Mouse (Mus musculus) limb, embryonic 11.5 days (tissue): ENCODE results near the gene Armt1. TPM values are rescaled to one million over a fixed set of nuclear protein-coding genes. Genes with fewer than 3 reads are reported as not detected.

Source experiments
- ATAC-seq: fragments of 200-750 bp; cut with Nextera tagmentation; 2 replicates; pipeline ENCODE4 v1.8.0; 2017; ENCODE audit warnings: low read depth; ENCODE audit not compliant: insufficient number of reproducible peaks, low FRiP score, low TSS enrichment
- DNase-seq: peaks from one replicate; pipeline ENCODE4 v3.0.0-alpha.2; 2015; ENCODE audit warnings: low spot score
- H3K27ac ChIP-seq: fragments of 300-500 bp; sonication (generic); replicated peaks from 2 replicates; pipeline ENCODE4 v1.5.1; 2014; ENCODE audit warnings: low read depth, mild to moderate bottlenecking, low read length
- H3K27me3 ChIP-seq: fragments of 300-500 bp; sonication (generic); 2 replicates; pipeline ENCODE4 v1.6.1; 2014; ENCODE audit warnings: mild to moderate bottlenecking, low read length, mixed read lengths; ENCODE audit not compliant: control insufficient read depth, insufficient read depth
- H3K36me3 ChIP-seq: fragments of 300-500 bp; sonication (generic); 2 replicates; pipeline ENCODE4 v1.6.1; 2014; ENCODE audit warnings: mild to moderate bottlenecking, low read length, moderate library complexity, mixed read lengths; ENCODE audit not compliant: control insufficient read depth, insufficient read depth
- H3K4me1 ChIP-seq: fragments of 300-500 bp; sonication (generic); 2 replicates; pipeline ENCODE4 v1.6.1; 2014; ENCODE audit warnings: low read length, mixed read lengths; ENCODE audit not compliant: control insufficient read depth, insufficient read depth
- H3K4me2 ChIP-seq: fragments of 300-500 bp; sonication (generic); 2 replicates; pipeline ENCODE4 v1.6.1; 2014; ENCODE audit warnings: low read depth, mild to moderate bottlenecking, moderate library complexity; ENCODE audit not compliant: severe bottlenecking
- H3K4me3 ChIP-seq: fragments of 300-500 bp; sonication (generic); 2 replicates; pipeline ENCODE4 v1.5.1; 2014; ENCODE audit warnings: low read depth, low read length
- H3K9ac ChIP-seq: fragments of 300-500 bp; sonication (generic); 2 replicates; pipeline ENCODE4 v1.6.1; 2014; ENCODE audit warnings: mild to moderate bottlenecking, low read length
- H3K9me3 ChIP-seq: fragments of 300-500 bp; sonication (generic); 2 replicates; pipeline ENCODE4 v1.6.1; 2016; ENCODE audit warnings: low read length; ENCODE audit not compliant: control insufficient read depth
- WGBS: fragments of 180-500 bp; shearing (Covaris S2); extraction: QIAGEN DNeasy Blood & Tissue Kit; methylation state at CpG from one replicate; pipeline ENCODE4 v1.1.7; 2014; 5-methylcytosine and 5-hydroxymethylcytosine counted together
- polyA plus RNA-seq: library from polyadenylated mRNA; unstranded; fragments of >200 nt; fragmentation: Nextera tagmentation; extraction: Ambion mirVana; gene quantifications from 2 replicates; pipeline ENCODE4 v1.2.1, GENCODE M21; 2014

Armt1 gene
- polyA plus RNA-seq, 1 experiment from 2014 or later = 29.8 TPM

- 58% methylated on average over 2 of the region's 2 CpGs for WGBS
- Histone ChIP-seq H3K4me1 (peaks cover 7% of the 10 kb centered on the region), H3K27me3 (no peaks in the 10 kb centered on the region), H3K9ac (no peak overlapping the region), H3K4me3 (no peak overlapping the region), H3K9me3 (no peaks in the 10 kb centered on the region), H3K4me2 (no peak overlapping the region), H3K36me3 (peaks cover 8% of the 10 kb centered on the region; the same call in 1 of the 2 replicates), H3K27ac (no peak overlapping the region)
- DNase-seq = no peak
- ATAC-seq = no peak
These were observed 41.7 kb upstream of the Armt1 start for GRCm38 (mm10) chr10:4390550-4390949.

GRCm38 (mm10) chr10:4391076-4391475 lies 41.2 kb upstream of the Armt1 start:
- DNase-seq (no peak), ATAC-seq (no peak)
- Histone ChIP-seq H3K4me2 (no peak overlapping the region), H3K36me3 (peaks cover 9% of the 10 kb centered on the region; the same call in 1 of the 2 replicates), H3K9ac (no peak overlapping the region), H3K27me3 (no peaks in the 10 kb centered on the region), H3K9me3 (no peaks in the 10 kb centered on the region), H3K4me1 (peaks cover 7% of the 10 kb centered on the region), H3K27ac (no peak overlapping the region), H3K4me3 (no peak overlapping the region)
- WGBS = 67% methylated on average over 5 of the region's 5 CpGs

GRCm38 (mm10) chr10:4391851-4392250 lies 40.4 kb upstream of the Armt1 start:
- DNase-seq (no peak), ATAC-seq (no peak)
- Histone ChIP-seq H3K36me3 (peaks cover 9% of the 10 kb centered on the region; the same call in 1 of the 2 replicates), H3K4me1 (peaks cover 7% of the 10 kb centered on the region), H3K27ac (no peak overlapping the region), H3K9ac (no peak overlapping the region), H3K4me3 (no peak overlapping the region), H3K27me3 (no peaks in the 10 kb centered on the region), H3K9me3 (no peaks in the 10 kb centered on the region), H3K4me2 (no peak overlapping the region)
- WGBS = 70% methylated on average over 6 of the region's 6 CpGs

DNA sequence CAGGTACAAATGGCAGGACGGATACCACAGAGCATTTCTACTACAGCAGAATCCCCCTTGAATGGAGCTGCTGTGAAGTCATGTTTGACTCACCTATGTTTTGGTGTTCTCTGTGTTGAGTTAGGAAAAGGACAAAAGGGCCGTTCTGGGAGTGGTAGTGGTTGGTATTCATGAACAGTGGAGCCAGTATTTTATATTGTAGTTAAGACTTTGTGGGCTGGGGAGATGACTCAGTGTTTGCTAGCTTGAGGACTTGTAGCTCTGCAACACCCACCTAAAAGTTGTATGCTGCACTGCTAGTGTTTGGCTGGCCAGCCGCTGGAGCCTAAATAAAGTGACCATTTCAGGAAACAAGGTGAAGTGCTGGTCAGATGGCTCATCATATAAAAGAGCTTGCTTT lies 36.9 kb upstream of the Armt1 start:
- ATAC-seq (no peak), DNase-seq (no peak)
- Histone ChIP-seq H3K9me3 (no peaks in the 10 kb centered on the region), H3K4me3 (no peak overlapping the region), H3K4me1 (no peaks in the 10 kb centered on the region), H3K4me2 (no peak overlapping the region), H3K36me3 (peaks cover 9% of the 10 kb centered on the region; the same call in 1 of the 2 replicates), H3K27ac (no peak overlapping the region), H3K27me3 (no peaks in the 10 kb centered on the region), H3K9ac (no peak overlapping the region)
- 87% methylated on average over 3 of the region's 3 CpGs for WGBS

- WGBS = 93% methylated on average over 5 of the region's 5 CpGs
- H3K27ac ChIP-seq = no peak overlapping the region
- DNase-seq (no peak), ATAC-seq (no peak)
- H3K9ac ChIP-seq = no peak overlapping the region
- H3K4me2 ChIP-seq = no peak overlapping the region
- no peak overlapping the region for H3K4me3 ChIP-seq
- H3K27me3 ChIP-seq = no peaks in the 10 kb centered on the region
- H3K36me3 ChIP-seq = peaks cover 10% of the 10 kb centered on the region; the same call in 1 of the 2 replicates
- H3K9me3 ChIP-seq = no peaks in the 10 kb centered on the region
- H3K4me1 ChIP-seq = no peaks in the 10 kb centered on the region
These were observed 34.2 kb upstream of the Armt1 start for GRCm38 (mm10) chr10:4398058-4398457.

- H3K4me2 ChIP-seq = no peak overlapping the region
- H3K9me3 ChIP-seq = no peaks in the 10 kb centered on the region
- no peak overlapping the region for H3K4me3 ChIP-seq
- DNase-seq = peak; percentile 54
- ATAC-seq = peak; percentile 54; the same call in 1 of the 2 replicates
- H3K27me3 ChIP-seq = no peaks in the 10 kb centered on the region
- 60% methylated on average over 5 of the region's 5 CpGs for WGBS
- H3K9ac ChIP-seq = no peak overlapping the region
- no peaks in the 10 kb centered on the region for H3K4me1 ChIP-seq
- peaks cover 12% of the 10 kb centered on the region for H3K36me3 ChIP-seq
- no peak overlapping the region for H3K27ac ChIP-seq
These were observed 27.3 kb upstream of the Armt1 start for GRCm38 (mm10) chr10:4404895-4405491.

DNA sequence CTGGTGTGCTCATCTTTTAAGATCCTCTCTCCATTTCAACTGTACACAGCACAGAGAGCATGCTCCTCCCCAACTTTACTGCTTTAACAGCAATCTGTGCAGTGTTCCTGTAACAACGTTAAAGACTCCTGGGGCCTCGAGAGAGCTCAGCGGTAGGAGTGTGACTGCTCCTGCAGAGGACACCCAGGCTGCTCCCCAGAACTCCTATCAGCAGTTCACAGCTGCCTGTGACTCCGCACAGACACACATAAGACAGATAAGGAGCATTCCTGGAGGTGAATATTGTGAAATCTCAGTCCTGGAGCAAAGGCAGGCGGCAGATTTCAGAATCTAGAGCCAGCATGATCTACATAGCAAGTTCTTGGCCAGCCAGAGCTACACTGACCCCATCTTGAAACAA lies 26.8 kb upstream of the Armt1 start:
- H3K27ac ChIP-seq = no peak overlapping the region
- H3K36me3 ChIP-seq = peaks cover 12% of the 10 kb centered on the region
- no peak overlapping the region for H3K9ac ChIP-seq
- H3K4me3 ChIP-seq = no peak overlapping the region
- H3K4me2 ChIP-seq = no peak overlapping the region
- 88% methylated on average over 5 of the region's 5 CpGs for WGBS
- no peaks in the 10 kb centered on the region for H3K4me1 ChIP-seq
- ATAC-seq (no peak), DNase-seq (no peak)
- no peaks in the 10 kb centered on the region for H3K9me3 ChIP-seq
- no peaks in the 10 kb centered on the region for H3K27me3 ChIP-seq

GRCm38 (mm10) chr10:4407191-4407590 lies 25.1 kb upstream of the Armt1 start:
- ATAC-seq (no peak), DNase-seq (no peak)
- no peak overlapping the region for H3K4me2 ChIP-seq
- no peak overlapping the region for H3K4me3 ChIP-seq
- WGBS = 90% methylated on average over 1 of the region's 1 CpGs
- H3K27ac ChIP-seq = no peak overlapping the region
- no peak overlapping the region for H3K9ac ChIP-seq
- peaks cover 10% of the 10 kb centered on the region for H3K36me3 ChIP-seq
- no peaks in the 10 kb centered on the region for H3K4me1 ChIP-seq
- H3K27me3 ChIP-seq = no peaks in the 10 kb centered on the region
- no peaks in the 10 kb centered on the region for H3K9me3 ChIP-seq

DNA sequence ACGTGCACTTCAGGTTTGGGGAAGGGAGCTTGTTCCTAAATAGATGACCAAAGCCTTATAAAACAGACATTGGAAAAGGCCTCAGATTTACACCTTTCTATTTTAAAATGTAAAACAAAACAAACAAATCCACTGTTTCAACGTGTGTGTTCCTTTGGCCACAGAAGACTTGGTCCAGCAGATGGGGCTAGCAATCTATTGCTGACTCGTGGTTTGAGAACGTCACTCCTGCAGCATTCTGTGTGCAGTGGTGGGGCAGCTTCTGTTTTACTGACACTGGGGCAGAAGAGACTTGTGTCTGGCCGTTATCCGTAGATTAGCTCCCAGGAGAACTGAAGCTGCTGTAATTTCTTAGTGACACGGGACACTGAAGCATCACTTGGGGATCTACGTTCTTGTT lies 7.0 kb upstream of the Armt1 start:
- no peak overlapping the region for H3K9ac ChIP-seq
- H3K9me3 ChIP-seq = no peaks in the 10 kb centered on the region
- no peaks in the 10 kb centered on the region for H3K27me3 ChIP-seq
- DNase-seq = no peak
- no peak for ATAC-seq
- H3K4me2 ChIP-seq = no peak overlapping the region
- H3K27ac ChIP-seq = no peak overlapping the region
- WGBS = 86% methylated on average over 8 of the region's 8 CpGs
- H3K36me3 ChIP-seq = peaks cover 9% of the 10 kb centered on the region; the same call in 1 of the 2 replicates
- H3K4me3 ChIP-seq = no peak overlapping the region
- H3K4me1 ChIP-seq = no peaks in the 10 kb centered on the region
